Mouse (Mus musculus) liver, postnatal 0 days (tissue): ENCODE results near the gene Tap1. TPM values are rescaled to one million over a fixed set of nuclear protein-coding genes. Genes with fewer than 3 reads are reported as not detected.
"Not testable (repeated sequence)": the region's sequence is repeated elsewhere in the genome, so short reads cannot be mapped to it uniquely, and the experiment has no call there.

Experiments used
- ATAC-seq: fragments of 200-750 bp; cut with Nextera tagmentation; 2 replicates; pipeline ENCODE4 v1.8.0; 2017; ENCODE audit warnings: mild to moderate bottlenecking, moderate library complexity
- DNase-seq: peaks from one replicate; pipeline ENCODE4 v3.0.0-alpha.2; 2016
- H3K27ac ChIP-seq: fragments of 300-500 bp; sonication (generic); 2 replicates; pipeline ENCODE4 v1.5.1; 2014; ENCODE audit warnings: antibody characterized with exemption, moderate library complexity, mild to moderate bottlenecking, low read depth
- H3K27me3 ChIP-seq: fragments of 300-500 bp; sonication (generic); 2 replicates; pipeline ENCODE4 v1.6.1; 2014; ENCODE audit warnings: low read length, control low read depth, mixed read lengths; ENCODE audit not compliant: insufficient read depth
- H3K36me3 ChIP-seq: fragments of 300-500 bp; sonication (generic); replicated peaks from 2 replicates; pipeline ENCODE4 v1.6.1; 2014; ENCODE audit warnings: mild to moderate bottlenecking, control low read depth, low read length, moderate library complexity, mixed read lengths; ENCODE audit not compliant: insufficient read depth
- H3K4me1 ChIP-seq: fragments of 300-500 bp; sonication (generic); 2 replicates; pipeline ENCODE4 v1.6.1; 2014; ENCODE audit warnings: antibody characterized with exemption, mild to moderate bottlenecking, control low read depth; ENCODE audit not compliant: insufficient read depth
- H3K4me2 ChIP-seq: fragments of 300-500 bp; sonication (generic); 2 replicates; pipeline ENCODE4 v1.6.1; 2014; ENCODE audit warnings: low read depth, mild to moderate bottlenecking, low read length, moderate library complexity, mixed read lengths
- H3K4me3 ChIP-seq: fragments of 300-500 bp; sonication (generic); 2 replicates; pipeline ENCODE4 v1.5.1; 2014; ENCODE audit warnings: low read depth, low read length
- H3K9ac ChIP-seq: fragments of 300-500 bp; sonication (generic); replicated peaks from 2 replicates; pipeline ENCODE4 v1.6.1; 2014; ENCODE audit warnings: mild to moderate bottlenecking, moderate library complexity
- H3K9me3 ChIP-seq: fragments of 300-500 bp; sonication (generic); 2 replicates; pipeline ENCODE4 v1.6.1; 2016; ENCODE audit warnings: mild to moderate bottlenecking, control low read depth, low read length, mixed read lengths
- CTCF ChIP-seq: sonication (generic); IDR thresholded peaks from 2 replicates; pipeline ENCODE4 v1.5.1; 2016; ENCODE audit warnings: antibody characterized with exemption, low read depth
- EP300 ChIP-seq: IDR thresholded peaks from 2 replicates; pipeline ENCODE4 v1.6.1; 2016; ENCODE audit warnings: antibody characterized with exemption, low read depth, mild to moderate bottlenecking
- WGBS: fragments of 180-500 bp; shearing (Covaris S2); extraction: QIAGEN DNeasy Blood & Tissue Kit; methylation state at CpG from one replicate; pipeline ENCODE4 v1.1.7; 2014; ENCODE audit not compliant: insufficient replicate concordance; 5-methylcytosine and 5-hydroxymethylcytosine counted together
- polyA plus RNA-seq: library from polyadenylated mRNA; unstranded; fragments of >200 nt; fragmentation: Nextera tagmentation; extraction: Ambion mirVana; gene quantifications from 2 replicates; pipeline ENCODE4 v1.2.1, GENCODE M21; 2015

The Tap1 gene
- polyA plus RNA-seq, 1 experiment from 2014 or later = 8.8 TPM

GRCm38 (mm10) chr17:34217986-34218385, 30.6 kb downstream of the Tap1 start:
- H3K4me3 ChIP-seq = no peak overlapping the region
- no peaks in the 10 kb centered on the region for H3K4me1 ChIP-seq
- ATAC-seq (no peak), DNase-seq (no peak)
- H3K36me3 ChIP-seq = peaks cover 11% of the 10 kb centered on the region; the same call in 1 of the 2 replicates
- no peak overlapping the region for H3K27ac ChIP-seq
- H3K9ac ChIP-seq = no peak overlapping the region
- 0 out of 2 replicates have a peak, but pooled peaks cover 3% of the 10 kb centered on the region for H3K9me3 ChIP-seq
- H3K4me2 ChIP-seq = no peak overlapping the region
- WGBS = 83% methylated on average over 5 of the region's 5 CpGs
- no peak for TF ChIP-seq CTCF
- no peak for TF ChIP-seq EP300
- no peaks in the 10 kb centered on the region for H3K27me3 ChIP-seq

DNA sequence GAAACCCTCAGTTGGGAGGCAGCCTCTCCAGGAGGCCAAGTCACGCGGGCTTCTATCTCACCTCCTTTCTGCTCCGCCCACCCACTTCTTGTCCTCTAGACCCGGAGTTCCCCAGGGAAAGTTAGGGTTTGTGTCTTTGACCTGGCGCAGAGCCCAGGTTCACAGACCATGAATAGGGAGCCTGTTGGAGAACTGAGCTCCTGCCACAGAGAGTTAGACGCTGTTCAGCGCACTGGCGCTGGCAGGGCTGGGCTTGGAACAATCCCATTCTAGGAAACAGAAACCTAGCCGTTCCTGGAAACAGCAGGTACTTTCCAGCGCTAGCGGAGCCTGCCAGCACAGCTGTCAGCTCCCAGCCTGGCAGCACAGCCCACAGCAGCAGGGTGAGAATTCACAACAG, 31.3 kb downstream of the Tap1 start:
- peaks cover 11% of the 10 kb centered on the region; the same call in 1 of the 2 replicates for H3K36me3 ChIP-seq
- no peak overlapping the region for H3K4me3 ChIP-seq
- no peak overlapping the region for H3K9ac ChIP-seq
- no peak overlapping the region for H3K27ac ChIP-seq
- WGBS = 76% methylated on average over 11 of the region's 11 CpGs
- TF ChIP-seq EP300 (no peak), CTCF (no peak)
- 0 out of 2 replicates have a peak, but pooled peaks cover 3% of the 10 kb centered on the region for H3K9me3 ChIP-seq
- no peak overlapping the region for H3K4me2 ChIP-seq
- ATAC-seq (peak; percentile 40), DNase-seq (no peak)
- H3K4me1 ChIP-seq = no peaks in the 10 kb centered on the region
- no peaks in the 10 kb centered on the region for H3K27me3 ChIP-seq

DNA sequence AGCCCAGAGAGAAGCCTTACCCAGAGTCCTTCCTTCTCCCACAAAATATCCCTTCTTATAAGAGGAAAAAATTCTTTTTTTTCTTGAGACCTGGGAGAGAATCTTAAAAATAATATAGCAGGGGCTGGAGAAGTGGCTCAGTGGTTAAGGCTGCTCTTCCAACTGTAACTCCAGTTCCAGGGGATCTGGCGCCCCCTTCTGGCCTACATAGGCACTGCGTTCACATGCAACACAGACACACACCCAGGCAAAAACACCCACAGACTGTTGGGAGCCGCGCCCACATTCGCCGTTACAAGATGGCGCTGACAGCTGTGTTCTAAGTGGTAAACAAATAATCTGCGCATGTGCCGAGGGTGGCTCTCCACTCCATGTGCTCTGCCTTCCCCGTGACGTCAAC, 31.7 kb downstream of the Tap1 start:
- WGBS = 85% methylated on average over 7 of the region's 11 CpGs

DNA sequence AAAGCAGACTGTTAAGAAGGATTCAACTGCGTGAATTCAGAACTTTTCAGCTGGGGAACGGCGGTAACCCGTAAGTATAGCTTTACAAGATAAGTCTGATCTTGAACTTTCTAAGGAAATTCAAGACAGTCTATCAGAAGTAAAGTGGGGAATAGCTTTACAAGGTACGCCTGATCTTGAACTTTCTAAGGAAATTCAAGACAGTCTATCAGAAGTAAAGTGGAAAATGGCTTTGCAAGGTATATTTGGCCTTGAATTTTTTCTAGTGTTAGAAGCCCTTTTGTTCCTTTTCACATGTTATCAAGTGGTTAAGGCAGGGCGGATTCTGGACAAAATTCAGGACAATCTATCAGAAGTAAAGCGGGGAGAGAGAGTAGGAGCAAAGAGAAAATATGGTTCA, 32.4 kb downstream of the Tap1 start:
- H3K4me3 ChIP-seq, DNase-seq, H3K9me3 ChIP-seq, ATAC-seq, H3K36me3 ChIP-seq, H3K27me3 ChIP-seq, H3K27ac ChIP-seq, H3K9ac ChIP-seq, H3K4me1 ChIP-seq, H3K4me2 ChIP-seq: not testable (repeated sequence)
- 87% methylated on average over 3 of the region's 7 CpGs for WGBS

More for the DNA sequence above, 31.7 kb downstream of the Tap1 start:
- H3K9ac ChIP-seq, H3K4me1 ChIP-seq, H3K9me3 ChIP-seq, ATAC-seq, H3K4me2 ChIP-seq, H3K4me3 ChIP-seq, H3K27ac ChIP-seq, H3K27me3 ChIP-seq, H3K36me3 ChIP-seq: not testable (repeated sequence)
- peak; percentile 67 for TF ChIP-seq CTCF
- DNase-seq = peak; percentile 57

DNA sequence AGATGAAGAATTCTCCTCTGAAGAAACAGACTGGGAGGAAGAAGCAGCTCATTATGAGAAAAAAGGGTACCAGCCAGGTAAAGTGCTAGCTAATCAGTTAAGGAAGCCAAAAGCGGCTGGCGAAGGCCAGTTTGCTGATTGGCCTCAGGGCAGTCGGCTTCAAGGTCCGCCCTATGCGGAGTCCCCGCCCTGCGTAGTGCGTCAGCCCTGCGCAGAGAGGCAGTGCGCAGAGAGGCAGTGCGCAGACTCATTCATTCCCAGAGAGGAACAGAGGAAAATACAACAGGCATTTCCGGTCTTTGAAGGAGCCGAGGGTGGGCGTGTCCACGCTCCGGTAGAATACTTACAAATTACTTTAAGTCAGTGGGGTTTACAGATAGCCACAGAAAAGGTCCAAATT, 33.0 kb downstream of the Tap1 start:
- not testable (repeated sequence) for H3K4me1 ChIP-seq, H3K9ac ChIP-seq, H3K36me3 ChIP-seq, ATAC-seq, DNase-seq, H3K27ac ChIP-seq, H3K4me3 ChIP-seq, H3K4me2 ChIP-seq, H3K9me3 ChIP-seq, H3K27me3 ChIP-seq
- 88% methylated on average over 4 of the region's 16 CpGs for WGBS

GRCm38 (mm10) chr17:34224816-34225215, 37.5 kb downstream of the Tap1 start:
- Histone ChIP-seq H3K9me3 (no peaks in the 10 kb centered on the region), H3K4me2 (no peak overlapping the region), H3K9ac (no peak overlapping the region), H3K4me1 (no peaks in the 10 kb centered on the region), H3K36me3 (no peaks in the 10 kb centered on the region), H3K27ac (no peak overlapping the region), H3K27me3 (no peaks in the 10 kb centered on the region), H3K4me3 (no peak overlapping the region)
- no peak for TF ChIP-seq CTCF
- no peak for TF ChIP-seq EP300
- 83% methylated on average over 3 of the region's 3 CpGs for WGBS
- no peak for DNase-seq
- no peak for ATAC-seq

DNA sequence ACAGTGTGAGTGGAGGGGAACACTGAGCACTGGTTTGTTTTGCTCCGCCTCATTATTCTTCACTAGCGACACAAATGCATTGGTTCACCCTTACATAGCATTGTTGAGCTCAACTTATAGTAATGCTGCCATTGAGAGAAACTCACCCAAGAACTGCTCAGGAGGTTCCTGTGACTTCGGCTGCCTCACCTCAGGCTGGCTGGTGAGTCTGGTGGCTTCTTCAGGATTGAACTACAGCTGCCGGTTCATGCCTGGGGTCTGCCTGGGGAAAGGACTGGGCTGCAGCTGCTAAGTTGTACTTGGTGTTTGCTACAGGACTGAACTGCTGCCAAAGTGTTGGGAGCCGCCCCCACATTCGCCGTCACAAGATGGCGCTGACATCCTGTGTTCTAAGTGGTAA, 38.1 kb downstream of the Tap1 start:
- Histone ChIP-seq H3K4me3 (no peak overlapping the region), H3K27ac (no peak overlapping the region), H3K36me3 (no peaks in the 10 kb centered on the region), H3K4me1 (no peaks in the 10 kb centered on the region), H3K9me3 (no peaks in the 10 kb centered on the region), H3K27me3 (no peaks in the 10 kb centered on the region), H3K4me2 (no peak overlapping the region), H3K9ac (no peak overlapping the region)
- DNase-seq = no peak
- 89% methylated on average over 8 of the region's 8 CpGs for WGBS
- TF ChIP-seq EP300 (no peak), CTCF (no peak)
- ATAC-seq = no peak

- H3K9me3 ChIP-seq, H3K27me3 ChIP-seq, DNase-seq, H3K9ac ChIP-seq, H3K27ac ChIP-seq, H3K4me1 ChIP-seq, ATAC-seq, H3K4me3 ChIP-seq, H3K4me2 ChIP-seq, H3K36me3 ChIP-seq: not testable (repeated sequence)
- 94% methylated on average over 13 of the region's 23 CpGs for WGBS
Measured at GRCm38 (mm10) chr17:34225911-34226310, 38.6 kb downstream of the Tap1 start.

- not testable (repeated sequence) for DNase-seq, H3K9ac ChIP-seq
- 91% methylated on average over 6 of the region's 9 CpGs for WGBS
Measured at GRCm38 (mm10) chr17:34230971-34231370, 43.6 kb downstream of the Tap1 start.

GRCm38 (mm10) chr17:34232021-34232420, 44.7 kb downstream of the Tap1 start:
- 81% methylated on average over 5 of the region's 7 CpGs for WGBS
- not testable (repeated sequence) for H3K36me3 ChIP-seq, H3K9ac ChIP-seq, H3K4me3 ChIP-seq, H3K4me1 ChIP-seq, H3K9me3 ChIP-seq, ATAC-seq, DNase-seq, H3K27ac ChIP-seq, H3K4me2 ChIP-seq, H3K27me3 ChIP-seq

More at GRCm38 (mm10) chr17:34230971-34231370, 43.6 kb downstream of the Tap1 start:
- not testable (repeated sequence) for H3K27me3 ChIP-seq, H3K9me3 ChIP-seq, ATAC-seq, H3K36me3 ChIP-seq, H3K27ac ChIP-seq, H3K4me2 ChIP-seq, H3K4me3 ChIP-seq, H3K4me1 ChIP-seq
